Mouse (Mus musculus): ENCODE measurements at regions not wholly inside any gene's neighbourhood (a gene's known extent, or its start where the extent isn't known, plus 50 kb on each side); places are given as distances from the start of the nearest gene placed in this dataset.

DNA sequence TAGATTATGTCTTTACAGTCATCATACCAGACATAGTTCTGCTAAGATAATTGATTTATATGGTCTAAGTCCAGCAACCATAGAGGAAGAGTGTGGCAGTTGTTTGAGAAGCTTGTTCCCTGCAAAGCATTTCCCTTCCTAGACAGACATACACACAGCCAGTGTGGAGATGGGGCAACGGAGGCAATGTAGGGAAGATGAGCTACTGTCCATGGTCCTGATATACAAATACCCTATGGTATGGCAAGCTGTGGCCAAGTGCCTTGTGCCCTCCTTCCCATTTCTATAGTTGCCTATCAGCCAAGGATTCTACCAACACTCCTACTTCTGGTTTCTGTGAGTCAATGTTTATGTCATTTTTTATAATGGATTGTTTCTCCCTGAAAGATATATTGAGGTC, 145.6 kb downstream of the Edn1 start:
- TF ChIP-seq POLR2A (IDR thresholded peaks at IDR 0.05; ENCODE audit: insufficient read length, low read depth) (no peak), USF1 (IDR thresholded peaks at IDR 0.05; ENCODE audit: low read depth) (no peak), MYOD1 (IDR thresholded peaks at IDR 0.05; ENCODE audit: control insufficient read depth in 1 of 3, insufficient read length in 2 of 3, low read depth in 2 of 3) (no peak)
